11 mouse cellular contexts compared by ENCODE assay signal in the genomic region with DNA sequence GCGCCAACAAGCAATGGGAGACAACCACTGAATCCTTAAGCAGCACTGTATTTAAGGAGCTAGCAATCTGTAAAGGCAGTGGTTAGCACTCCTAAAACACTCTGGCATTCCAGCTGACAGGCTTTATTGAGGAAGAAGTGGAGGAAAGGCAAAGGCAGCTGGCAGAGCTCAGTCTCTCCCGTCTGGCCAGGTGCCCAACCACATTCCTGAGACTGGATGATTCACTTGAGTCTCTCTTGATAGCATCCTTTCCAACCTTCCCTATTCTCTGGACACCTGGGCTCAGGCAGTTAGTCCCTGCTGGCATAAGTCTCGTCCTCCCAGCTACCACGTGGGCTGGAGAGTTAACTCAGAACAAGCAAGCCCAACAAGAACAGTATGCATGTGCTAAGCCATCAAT.
DNase-seq lines count a peak whose midpoint lies in the region; ATAC-seq and TF ChIP-seq lines count a peak whose summit lies in the region.
"Had no signal": no experiment of that assay in that cellular context is flagged by ENCODE, and none has a peak within 500 bp of the region (broad histone marks: within the 10 kb centered on the region; RNA-seq: fewer than 3 reads in every experiment).

No protein-coding gene starts in this region.

- H3K9ac ChIP-seq in limb, embryonic 14.5 days (ENCODE audit: low read depth, low read length, severe bottlenecking) = no peak overlapping the region
- H3K9ac ChIP-seq: embryonic facial prominence, embryonic 12.5 days; hindbrain, embryonic 14.5 days had no signal

- no peak for TF ChIP-seq POLR2A in limb, embryonic 14.5 days (IDR thresholded peaks at IDR 0.05; ENCODE audit: borderline replicate concordance, extremely low read depth, insufficient read depth, insufficient read length)

- H3K4me2 ChIP-seq in limb, embryonic 14.5 days (replicated peaks; ENCODE audit: low read depth, low read length, severe bottlenecking) = no peak overlapping the region
- H3K4me2 ChIP-seq: embryonic facial prominence, embryonic 12.5 days; hindbrain, embryonic 14.5 days had no signal

- no peaks in the 10 kb centered on the region for H3K4me1 ChIP-seq in limb, embryonic 14.5 days (ENCODE audit: control insufficient read depth, insufficient read depth, low read length)
- H3K4me1 ChIP-seq: embryonic facial prominence, embryonic 12.5 days had no signal

- ATAC-seq in frontal cortex, adult (ENCODE audit: low TSS enrichment) = peak; percentile 96
- ATAC-seq in limb, embryonic 14.5 days (ENCODE audit: low FRiP score, low read depth) = peak; percentile 37; the same call in 1 of the 2 replicates

- no peak for DNase-seq in frontal cortex, postnatal 10 days (ENCODE audit: low spot score in 2 of 2)
- DNase-seq in left cerebral cortex, postnatal 14 days (ENCODE audit: low spot score in 2 of 2) = peak; percentile 15 to 34
- no peak for DNase-seq in left cerebral cortex, postnatal 4 days
- DNase-seq in NIH3T3 (ENCODE audit: low read depth) = peak; percentile 65
- peak; percentile 58 for DNase-seq in limb, embryonic 14.5 days (ENCODE audit: low spot score)
- DNase-seq in cerebellum, adult 11 months = no peak
- no peak for DNase-seq in embryo, embryonic 9.5 days (ENCODE audit: extremely low spot score)
- DNase-seq: gastrocnemius, postnatal 36 days had no signal

- intact Hi-C loops in left cerebral cortex, postnatal 14 days (cut with DNase I) = no loop called here
- intact Hi-C loops in left cerebral cortex, postnatal 4 days (cut with DNase I) = no loop called here

- no peaks in the 10 kb centered on the region for H3K27me3 ChIP-seq in limb, embryonic 14.5 days (ENCODE audit: control insufficient read depth, insufficient read depth, low read length)
- H3K27me3 ChIP-seq: embryonic facial prominence, embryonic 12.5 days had no signal

- H3K36me3 ChIP-seq in limb, embryonic 14.5 days (ENCODE audit: control insufficient read depth, insufficient read depth, low read length) = no peaks in the 10 kb centered on the region
- H3K36me3 ChIP-seq: embryonic facial prominence, embryonic 12.5 days had no signal

- no peak overlapping the region for H3K4me3 ChIP-seq in limb, embryonic 14.5 days (replicated peaks; ENCODE audit: low read length)
- H3K4me3 ChIP-seq: embryonic facial prominence, embryonic 12.5 days had no signal

- no peak overlapping the region for H3K27ac ChIP-seq in limb, embryonic 14.5 days (replicated peaks; ENCODE audit: low read depth, low read length)
- H3K27ac ChIP-seq: embryonic facial prominence, embryonic 12.5 days; hindbrain, embryonic 14.5 days had no signal

- WGBS in limb, embryonic 14.5 days = 35% methylated on average over 4 of the region's 4 CpGs

- H3K9me3 ChIP-seq in limb, embryonic 14.5 days (ENCODE audit: control insufficient read depth, low read length) = no peaks in the 10 kb centered on the region
- H3K9me3 ChIP-seq: embryonic facial prominence, embryonic 12.5 days had no signal

Comparison
In these comparisons a context has a peak if more than half of its experiments do, and no peak if none do; other contexts are left out.
1. DNase-seq: peak in left cerebral cortex, postnatal 14 days (2 of 2), NIH3T3 (single experiment) and limb, embryonic 14.5 days (single experiment); none in frontal cortex, postnatal 10 days (0 of 2), left cerebral cortex, postnatal 4 days (single experiment), cerebellum, adult 11 months (single experiment) and embryo, embryonic 9.5 days (single experiment).